Mouse (Mus musculus): ENCODE measurements around the gene Dab2ip. TPM values are rescaled to one million over a fixed set of nuclear protein-coding genes. Genes with fewer than 3 reads are reported as not detected.

The Dab2ip gene
- total and polyA plus RNA-seq, 3 experiments: 4.9 to 15.6 (median 7.8) TPM

DNA sequence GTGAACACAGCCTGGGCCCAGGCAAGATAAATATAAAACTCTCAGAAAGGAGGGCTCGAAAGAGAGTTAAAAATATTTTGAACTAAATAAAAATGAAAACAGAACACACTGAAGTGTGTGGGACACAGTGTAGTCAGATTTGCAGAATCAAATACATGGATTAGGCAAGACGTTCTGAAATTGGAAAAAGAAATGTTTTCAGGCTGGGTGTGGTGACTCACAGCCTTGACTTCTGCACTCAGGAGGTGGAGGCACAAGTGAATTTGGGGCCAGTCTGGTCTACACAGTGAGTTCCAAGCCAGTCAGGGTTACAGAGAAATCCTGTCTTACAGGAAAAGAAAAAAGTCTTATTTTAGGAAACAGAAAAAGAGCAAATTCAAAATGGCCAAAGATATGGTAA is 212.5 kb downstream of the Dab2ip start:
- TF ChIP-seq NRF1 (IDR thresholded peaks at IDR 0.05; ENCODE audit: low read depth, low read length) (no peak), JUND (conservative IDR thresholded peaks at IDR 0.05; ENCODE audit: low read depth, low read length) (no peak), CHD1 (IDR thresholded peaks at IDR 0.05; ENCODE audit: low read depth, low read length) (no peak), ELF1 (IDR thresholded peaks at IDR 0.05; ENCODE audit: low read depth, low read length) (no peak), TCF12 (IDR thresholded peaks at IDR 0.05; ENCODE audit: low read depth, low read length) (no peak)
- Histone ChIP-seq H3K4me2 (ENCODE audit: insufficient read depth, low read depth, poor library complexity, severe bottlenecking) (no peak overlapping the region), H3K9ac (ENCODE audit: insufficient read depth, low read depth) (no peak overlapping the region), H3K79me2 (replicated peaks; ENCODE audit: control insufficient read depth, extremely low read depth, insufficient read depth, poor library complexity, severe bottlenecking) (no peaks in the 10 kb centered on the region), H3K4me3 (replicated peaks in 1 of 3; ENCODE audit: low read depth in 2 of 3, low read length in 2 of 3, poor library complexity in 1 of 3) (no peak overlapping the region), H3K9me3 (replicated peaks; ENCODE audit: low read length) (no peaks in the 10 kb centered on the region), H3K36me3 (replicated peaks in 1 of 2; ENCODE audit: control insufficient read depth in 1 of 2, insufficient read depth in 1 of 2, low read length in 1 of 2) (no peaks in the 10 kb centered on the region), H3K27me3 (replicated peaks) (no peaks in the 10 kb centered on the region), H3K27ac (ENCODE audit: insufficient read depth, low read depth) (no peak overlapping the region), H3K4me1 (ENCODE audit: control insufficient read depth in 1 of 2, insufficient read depth in 2 of 2) (peaks cover 8 to 60% of the 10 kb centered on the region in 2 experiments; a peak in 3 of 4 replicates)
- dilution Hi-C loops (cut with MboI; ENCODE audit: extremely low pct_ligation_motif_present, extremely low pct_unique_long_range_greater_than_20kb, low sequenced_read_pairs) (no loop called here), in situ Hi-C loops (cut with MboI; ENCODE audit: low pct_ligation_motif_present, low pct_unique_long_range_greater_than_20kb, low sequenced_read_pairs) (no loop called here)
- no peak for DNase-seq (ENCODE audit: extremely low read depth)

DNA sequence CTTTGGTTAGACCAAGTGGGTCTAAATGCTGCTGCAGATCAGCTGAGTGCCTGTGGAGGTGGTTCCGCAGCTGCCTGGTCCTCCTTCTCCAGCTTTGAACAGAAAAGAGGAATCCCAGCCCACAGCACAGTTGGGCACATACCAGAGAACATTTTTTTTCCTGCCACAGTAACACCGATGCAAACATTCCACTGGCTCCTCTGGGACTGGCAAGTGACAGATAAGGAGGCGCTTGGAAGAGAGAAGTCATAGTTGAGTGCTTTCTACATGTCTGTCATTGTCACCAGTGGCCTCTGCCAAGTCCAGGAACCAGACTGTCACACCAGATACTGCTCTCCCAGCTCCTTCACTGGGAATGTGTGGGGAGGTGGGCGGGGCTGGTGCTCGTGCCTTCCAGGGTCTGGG is 217.6 kb downstream of the Dab2ip start:
- Histone ChIP-seq H3K36me3 (replicated peaks in 1 of 2; ENCODE audit: control insufficient read depth in 1 of 2, insufficient read depth in 1 of 2, low read length in 1 of 2) (no peaks in the 10 kb centered on the region), H3K4me2 (ENCODE audit: insufficient read depth, low read depth, poor library complexity, severe bottlenecking) (no peak overlapping the region), H3K9ac (ENCODE audit: insufficient read depth, low read depth) (no peak overlapping the region), H3K4me3 (replicated peaks in 1 of 3; ENCODE audit: low read depth in 2 of 3, low read length in 2 of 3, poor library complexity in 1 of 3) (no peak overlapping the region), H3K9me3 (replicated peaks; ENCODE audit: low read length) (no peaks in the 10 kb centered on the region), H3K4me1 (ENCODE audit: control insufficient read depth in 1 of 2, insufficient read depth in 2 of 2) (peaks cover 0 to 20% of the 10 kb centered on the region in 2 experiments; a peak in 2 of 4 replicates), H3K27ac (ENCODE audit: insufficient read depth, low read depth) (no peak overlapping the region), H3K79me2 (replicated peaks; ENCODE audit: control insufficient read depth, extremely low read depth, insufficient read depth, poor library complexity, severe bottlenecking) (no peaks in the 10 kb centered on the region), H3K27me3 (replicated peaks) (no peaks in the 10 kb centered on the region)
- dilution Hi-C loops (cut with MboI; ENCODE audit: extremely low pct_ligation_motif_present, extremely low pct_unique_long_range_greater_than_20kb, low sequenced_read_pairs) (no loop called here), in situ Hi-C loops (cut with MboI; ENCODE audit: low pct_ligation_motif_present, low pct_unique_long_range_greater_than_20kb, low sequenced_read_pairs) (no loop called here)
- TF ChIP-seq CHD1 (IDR thresholded peaks at IDR 0.05; ENCODE audit: low read depth, low read length): no peak
- no peak for TF ChIP-seq KAT2A (IDR thresholded peaks at IDR 0.05; ENCODE audit: insufficient replicate concordance, low read length)
- no peak for TF ChIP-seq SMC3 (IDR thresholded peaks at IDR 0.05; ENCODE audit: low read depth, low read length)
- TF ChIP-seq MAFK (IDR thresholded peaks at IDR 0.05; ENCODE audit: insufficient replicate concordance, low read length): no peak
- no peak for TF ChIP-seq RCOR1 (conservative IDR thresholded peaks at IDR 0.05; ENCODE audit: low read depth, low read length)
- no peak for DNase-seq (ENCODE audit: extremely low read depth)

DNA sequence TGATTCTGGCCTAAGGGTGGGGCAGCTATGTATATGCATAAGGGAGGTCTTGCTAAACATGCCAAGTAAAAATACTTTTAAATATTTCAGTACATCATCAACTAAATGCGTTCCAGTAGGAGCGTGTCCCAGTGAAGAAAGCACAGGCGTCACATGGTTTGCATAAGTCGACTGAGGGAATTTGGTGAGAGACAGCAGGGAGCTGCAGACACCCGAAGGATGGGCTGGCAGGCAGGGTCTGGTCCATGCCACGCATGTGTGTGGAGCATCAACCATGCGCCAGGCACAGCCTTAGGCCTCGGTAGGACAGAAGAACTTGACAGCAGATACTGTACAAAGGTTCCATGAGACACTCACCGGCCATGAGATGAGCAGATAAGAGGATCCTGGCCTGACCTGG is 218.9 kb downstream of the Dab2ip start:
- no peaks in the 10 kb centered on the region for H3K36me3 ChIP-seq (replicated peaks in 1 of 2; ENCODE audit: control insufficient read depth in 1 of 2, insufficient read depth in 1 of 2, low read length in 1 of 2)
- TF ChIP-seq USF1 (IDR thresholded peaks at IDR 0.05; ENCODE audit: low read depth, low read length): no peak
- no peak for TF ChIP-seq POLR2AphosphoS2 (IDR thresholded peaks at IDR 0.05; ENCODE audit: low read depth, low read length)
- no peak for TF ChIP-seq ZMIZ1 (IDR thresholded peaks at IDR 0.05; ENCODE audit: low read depth, low read length)
- no peak for TF ChIP-seq HCFC1 (IDR thresholded peaks at IDR 0.05; ENCODE audit: low read depth, low read length)
- TF ChIP-seq CHD2 (IDR thresholded peaks at IDR 0.05; ENCODE audit: low read length): no peak
- TF ChIP-seq UBTF (IDR thresholded peaks at IDR 0.05; ENCODE audit: low read depth, low read length): no peak
- no peak for TF ChIP-seq IRF4 (IDR thresholded peaks at IDR 0.05; ENCODE audit: low read depth, low read length)
- TF ChIP-seq TBP (conservative IDR thresholded peaks at IDR 0.05; ENCODE audit: low read depth, low read length): no peak
- TF ChIP-seq ELF1 (IDR thresholded peaks at IDR 0.05; ENCODE audit: low read depth, low read length): no peak
- no peak for TF ChIP-seq BHLHE40 (IDR thresholded peaks at IDR 0.05; ENCODE audit: low read depth, low read length)
- no peak for TF ChIP-seq NRF1 (IDR thresholded peaks at IDR 0.05; ENCODE audit: low read depth, low read length)
- TF ChIP-seq SMC3 (IDR thresholded peaks at IDR 0.05; ENCODE audit: low read depth, low read length): no peak
- no peak for TF ChIP-seq ZNF384 (IDR thresholded peaks at IDR 0.05; ENCODE audit: low read depth, low read length)
- TF ChIP-seq POLR2A (IDR thresholded peaks at IDR 0.05; ENCODE audit: low read depth, low read length): no peak
- no peak for TF ChIP-seq GABPA (IDR thresholded peaks at IDR 0.05; ENCODE audit: insufficient replicate concordance, low read depth, low read length)
- no peak for TF ChIP-seq ZKSCAN1 (IDR thresholded peaks at IDR 0.05; ENCODE audit: borderline replicate concordance, low read depth, low read length)
- no peak for TF ChIP-seq NELFE (IDR thresholded peaks at IDR 0.05; ENCODE audit: low read depth, low read length)

More for the DNA sequence above, 218.9 kb downstream of the Dab2ip start:
- Histone ChIP-seq H3K4me3 (replicated peaks in 1 of 3; ENCODE audit: low read depth in 2 of 3, low read length in 2 of 3, poor library complexity in 1 of 3) (no peak overlapping the region), H3K4me1 (ENCODE audit: control insufficient read depth in 1 of 2, insufficient read depth in 2 of 2) (peaks cover 0 to 15% of the 10 kb centered on the region in 2 experiments; a peak in 2 of 4 replicates), H3K9me3 (replicated peaks; ENCODE audit: low read length) (no peaks in the 10 kb centered on the region), H3K9ac (ENCODE audit: insufficient read depth, low read depth) (no peak overlapping the region), H3K79me2 (replicated peaks; ENCODE audit: control insufficient read depth, extremely low read depth, insufficient read depth, poor library complexity, severe bottlenecking) (no peaks in the 10 kb centered on the region), H3K27me3 (replicated peaks) (no peaks in the 10 kb centered on the region), H3K27ac (ENCODE audit: insufficient read depth, low read depth) (no peak overlapping the region), H3K4me2 (ENCODE audit: insufficient read depth, low read depth, poor library complexity, severe bottlenecking) (no peak overlapping the region)
- no peak for DNase-seq (ENCODE audit: extremely low read depth)
- dilution Hi-C loops (cut with MboI; ENCODE audit: extremely low pct_ligation_motif_present, extremely low pct_unique_long_range_greater_than_20kb, low sequenced_read_pairs): no loop called here
- in situ Hi-C loops (cut with MboI; ENCODE audit: low pct_ligation_motif_present, low pct_unique_long_range_greater_than_20kb, low sequenced_read_pairs): no loop called here
